Mouse (Mus musculus): Measurements from ENCODE around the gene Fpr3. TPM values are rescaled to one million over a fixed set of nuclear protein-coding genes. Genes with fewer than 3 reads are reported as not detected.
"Not testable (repeated sequence)": the region's sequence is repeated elsewhere in the genome, so short reads cannot be mapped to it uniquely, and the experiment has no call there.

Fpr3 gene
- polyA plus RNA-seq (2015; fragmentation: Nextera tagmentation; extraction: Ambion mirVana): not detected in 2 replicates

DNA sequence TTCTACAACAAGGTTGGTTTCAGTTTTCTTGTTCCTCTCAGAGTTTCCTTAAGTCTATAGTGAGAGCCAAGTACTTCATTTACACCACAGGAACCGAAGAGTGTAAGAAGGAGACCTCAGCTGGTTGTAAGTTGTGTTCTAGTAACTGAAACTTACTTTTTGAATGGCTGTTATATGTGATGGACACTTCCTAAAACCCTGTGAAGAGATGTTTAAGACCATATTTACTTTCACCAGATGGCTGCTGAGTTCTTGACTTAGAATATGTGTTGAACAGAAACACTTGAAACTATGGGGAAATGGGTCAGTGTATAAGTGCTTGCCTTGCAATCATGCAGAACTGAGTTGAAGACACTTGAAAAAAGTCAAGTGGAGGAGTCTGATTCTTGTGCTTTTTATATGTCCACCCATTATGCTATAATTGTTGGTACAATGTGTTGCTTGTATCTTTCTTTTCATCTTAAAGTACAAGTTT lies at the start of gene Fpr3, which contains the start of gene Fpr2:
Gene Fpr3, plus strand, starts transcription at position 79 of the 475 bp plus-strand sequence.
Gene Fpr2, plus strand, starts transcription at position 51 of the 475 bp plus-strand sequence.
- Histone ChIP-seq H3K9ac (no peak within 1 kb of the TSS), H3K4me2 (no peak within 1 kb of the TSS), H3K27ac (no peak within 1 kb of the TSS), H3K27me3 (no peaks in the 10 kb centered on the region), H3K4me1 (replicated peaks) (no peaks in the 10 kb centered on the region), H3K4me3 (no peak within 1 kb of the TSS), H3K9me3 (replicated peaks) (no peaks in the 10 kb centered on the region), H3K36me3 (no peaks in the 10 kb centered on the region)
- WGBS: 50% methylated on average over 1 of the region's 1 CpGs
- no peak for ATAC-seq (replicated peaks; ENCODE audit: insufficient number of reproducible peaks, insufficient read depth, low FRiP score, low read depth)

DNA sequence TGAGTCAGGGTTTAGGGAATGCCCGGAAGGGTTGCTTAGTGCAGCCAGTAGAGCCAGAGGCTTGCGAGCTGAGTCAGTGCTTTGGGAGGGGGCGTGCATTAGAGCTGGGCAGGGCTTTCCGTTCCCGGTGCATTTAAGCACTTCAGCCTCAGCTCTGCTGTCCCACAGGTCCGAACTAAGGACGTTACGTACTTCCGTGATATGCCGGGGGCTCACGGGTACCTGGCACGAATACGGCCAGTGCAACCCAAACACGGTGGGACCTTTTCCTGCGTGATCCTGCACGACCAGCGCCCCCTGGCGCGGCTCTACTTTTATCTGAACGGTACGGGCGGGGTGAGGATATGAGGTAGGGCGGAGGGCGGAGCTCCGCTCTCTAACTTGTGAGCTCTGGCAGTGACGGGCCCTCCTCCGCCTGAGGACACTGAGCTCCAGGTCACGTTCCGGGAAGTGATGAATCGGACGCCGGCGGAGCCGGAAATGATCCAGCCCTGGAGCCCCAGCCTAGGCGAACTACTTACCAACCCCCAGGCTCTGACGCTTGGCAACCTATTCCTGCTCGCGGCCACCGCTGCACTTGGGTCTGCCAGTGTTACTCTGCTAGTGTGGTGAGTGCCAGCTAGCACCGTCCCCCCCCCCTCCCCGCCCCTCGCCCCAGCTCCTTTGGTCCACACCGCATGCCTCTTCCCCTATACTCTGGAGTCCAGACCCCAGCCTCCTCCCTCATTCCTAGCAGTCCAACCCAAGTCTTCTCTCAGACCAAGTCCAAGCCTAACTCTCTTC lies 49.5 kb upstream of the Fpr3 start:
- no peaks in the 10 kb centered on the region for H3K27me3 ChIP-seq
- peaks cover 27% of the 10 kb centered on the region for H3K36me3 ChIP-seq
- under 1% methylated on average over 43 of the region's 43 CpGs for WGBS
- H3K9ac ChIP-seq: peak overlapping the region; percentile 58
- peak overlapping the region; percentile 74 for H3K4me2 ChIP-seq
- ATAC-seq (replicated peaks; ENCODE audit: insufficient number of reproducible peaks, insufficient read depth, low FRiP score, low read depth): peak; percentile 99
- H3K4me3 ChIP-seq: peak overlapping the region; percentile 59
- peak overlapping the region; percentile 90 for H3K27ac ChIP-seq
- peaks cover 52% of the 10 kb centered on the region for H3K4me1 ChIP-seq (replicated peaks)
- H3K9me3 ChIP-seq (replicated peaks): no peaks in the 10 kb centered on the region

DNA sequence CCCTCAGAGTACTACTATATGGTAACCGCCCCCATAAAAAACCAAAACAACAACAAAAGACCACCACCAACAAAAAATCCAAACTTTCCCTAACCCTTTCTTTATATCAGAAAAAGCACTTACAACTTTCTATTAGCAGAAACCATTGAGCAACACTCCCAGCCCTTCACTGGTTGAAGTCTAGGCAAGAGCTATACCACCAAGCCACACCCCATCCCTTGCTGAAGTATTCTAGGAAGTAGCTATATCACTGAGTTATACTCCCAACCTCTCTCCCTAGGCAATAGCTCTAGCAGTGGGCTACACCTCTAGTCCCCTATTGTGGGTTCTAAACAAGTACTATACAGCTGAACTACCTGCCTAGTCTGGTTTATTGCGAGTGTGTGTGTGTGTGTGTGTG lies 48.4 kb upstream of the Fpr3 start:
- peaks cover 27% of the 10 kb centered on the region for H3K36me3 ChIP-seq

DNA sequence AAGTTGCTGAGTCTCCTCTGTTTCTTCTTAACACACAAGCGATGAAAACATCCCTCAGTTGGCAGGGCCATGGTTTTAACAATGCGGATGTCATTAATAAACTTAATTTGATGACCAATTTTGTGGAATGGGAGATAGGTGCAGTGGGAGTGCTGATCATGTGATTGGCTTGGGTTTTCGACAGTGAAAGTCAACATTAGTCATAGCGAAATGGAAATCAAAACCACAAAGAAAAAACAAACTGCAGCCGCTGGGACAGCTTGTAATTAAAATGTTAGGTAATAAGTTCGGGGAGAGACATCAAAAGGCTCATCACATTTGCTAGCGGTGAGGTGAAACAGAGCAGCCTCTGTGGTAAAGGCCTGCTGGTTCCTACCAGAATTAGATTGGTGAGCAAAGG lies 46.9 kb upstream of the Fpr3 start:
- no peaks in the 10 kb centered on the region for H3K27me3 ChIP-seq
- no peaks in the 10 kb centered on the region for H3K9me3 ChIP-seq (replicated peaks)
- H3K36me3 ChIP-seq: peaks cover 22% of the 10 kb centered on the region
- WGBS: 88% methylated on average over 7 of the region's 7 CpGs
- ATAC-seq (replicated peaks; ENCODE audit: insufficient number of reproducible peaks, insufficient read depth, low FRiP score, low read depth): no peak
- peaks cover 29% of the 10 kb centered on the region for H3K4me1 ChIP-seq (replicated peaks)
- H3K4me2 ChIP-seq: no peak overlapping the region
- H3K9ac ChIP-seq: no peak overlapping the region
- H3K4me3 ChIP-seq: no peak overlapping the region
- H3K27ac ChIP-seq: no peak overlapping the region

More for the DNA sequence above, 48.4 kb upstream of the Fpr3 start:
- Histone ChIP-seq H3K4me2 (peak overlapping the region; percentile 74), H3K4me3 (no peak overlapping the region), H3K27ac (no peak overlapping the region), H3K27me3 (no peaks in the 10 kb centered on the region), H3K4me1 (replicated peaks) (peaks cover 43% of the 10 kb centered on the region), H3K9ac (no peak overlapping the region), H3K9me3 (replicated peaks) (no peaks in the 10 kb centered on the region)
- ATAC-seq (replicated peaks; ENCODE audit: insufficient number of reproducible peaks, insufficient read depth, low FRiP score, low read depth): no peak
- 83% methylated on average over 2 of the region's 2 CpGs for WGBS

GRCm38 (mm10) chr17:17843534-17844261 lies 44.0 kb upstream of the Fpr3 start:
- H3K4me3 ChIP-seq: no peak overlapping the region
- 62% methylated on average over 27 of the region's 27 CpGs for WGBS

DNA sequence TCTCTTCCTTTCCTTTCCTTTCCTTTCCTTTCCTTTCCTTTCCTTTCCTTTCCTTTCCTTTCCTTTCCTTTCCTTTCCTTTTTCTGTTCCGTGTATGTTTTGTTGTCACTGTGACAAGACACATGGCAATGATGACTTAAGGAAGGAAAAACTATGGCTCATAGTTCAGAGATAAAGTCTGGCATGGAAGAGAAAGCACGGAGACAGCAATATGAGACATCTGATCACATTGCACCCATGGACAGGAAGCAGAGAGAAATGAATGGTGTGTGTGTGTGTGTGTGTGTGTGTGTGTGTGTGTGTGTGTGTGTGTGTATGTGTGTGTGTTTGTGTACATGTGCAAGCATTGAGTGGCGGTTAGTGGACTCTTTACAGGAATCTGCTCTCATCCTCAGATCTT lies 43.0 kb upstream of the Fpr3 start:
- H3K4me2 ChIP-seq; H3K27ac ChIP-seq; H3K27me3 ChIP-seq; ATAC-seq (replicated peaks; ENCODE audit: insufficient number of reproducible peaks, insufficient read depth, low FRiP score, low read depth); H3K9me3 ChIP-seq (replicated peaks); H3K9ac ChIP-seq; H3K4me1 ChIP-seq (replicated peaks); H3K4me3 ChIP-seq: not testable (repeated sequence)
- 58% methylated on average over 3 of the region's 3 CpGs for WGBS
- H3K36me3 ChIP-seq: peaks cover 15% of the 10 kb centered on the region

More at GRCm38 (mm10) chr17:17843534-17844261, 44.0 kb upstream of the Fpr3 start:
- Histone ChIP-seq H3K4me1 (replicated peaks) (peaks cover 6% of the 10 kb centered on the region), H3K27me3 (no peaks in the 10 kb centered on the region), H3K4me2 (no peak overlapping the region), H3K36me3 (peaks cover 16% of the 10 kb centered on the region), H3K27ac (no peak overlapping the region), H3K9me3 (replicated peaks) (no peaks in the 10 kb centered on the region), H3K9ac (no peak overlapping the region)
- no peak for ATAC-seq (replicated peaks; ENCODE audit: insufficient number of reproducible peaks, insufficient read depth, low FRiP score, low read depth)

DNA sequence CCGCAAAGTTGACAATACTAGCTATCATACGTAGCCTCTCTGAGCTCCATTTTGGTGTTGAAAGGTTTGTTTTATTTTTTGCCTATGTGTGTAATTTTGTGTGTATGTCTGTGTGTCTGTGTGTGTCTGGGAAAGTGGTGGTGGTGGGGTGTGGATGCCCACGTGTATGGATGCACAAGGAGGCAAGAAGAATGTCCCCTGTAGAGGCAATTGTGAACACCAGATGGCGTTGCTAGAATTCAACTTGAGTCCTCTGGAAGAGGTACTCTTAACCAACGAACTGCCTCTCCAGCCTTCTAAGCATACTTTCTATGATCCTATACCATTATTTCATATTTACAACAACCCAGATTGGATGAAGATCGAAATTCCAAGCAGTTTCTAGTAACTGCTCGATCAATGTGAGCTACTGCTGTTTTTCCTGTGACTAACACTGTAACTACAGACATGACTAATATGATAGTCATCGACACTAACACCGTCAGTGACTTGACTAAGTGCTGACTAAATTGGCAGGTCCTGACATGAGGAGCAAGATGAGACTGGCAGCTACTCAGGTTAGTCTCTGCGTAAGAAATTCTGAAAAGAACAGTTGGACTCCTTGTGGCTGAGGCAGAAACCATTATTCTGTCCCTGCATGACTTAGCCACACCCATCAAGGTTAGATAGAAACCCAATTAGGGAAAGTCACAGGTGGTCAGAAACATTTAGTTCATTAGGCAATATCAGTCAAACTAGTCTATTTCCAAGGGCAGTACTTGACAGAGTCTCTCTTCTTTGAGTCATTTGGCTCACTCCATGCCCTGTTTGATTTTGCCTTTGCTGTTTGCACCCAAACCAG lies 42.2 kb upstream of the Fpr3 start:
- ATAC-seq (replicated peaks; ENCODE audit: insufficient number of reproducible peaks, insufficient read depth, low FRiP score, low read depth): no peak
- H3K4me2 ChIP-seq: no peak overlapping the region
- peaks cover 7% of the 10 kb centered on the region for H3K36me3 ChIP-seq

DNA sequence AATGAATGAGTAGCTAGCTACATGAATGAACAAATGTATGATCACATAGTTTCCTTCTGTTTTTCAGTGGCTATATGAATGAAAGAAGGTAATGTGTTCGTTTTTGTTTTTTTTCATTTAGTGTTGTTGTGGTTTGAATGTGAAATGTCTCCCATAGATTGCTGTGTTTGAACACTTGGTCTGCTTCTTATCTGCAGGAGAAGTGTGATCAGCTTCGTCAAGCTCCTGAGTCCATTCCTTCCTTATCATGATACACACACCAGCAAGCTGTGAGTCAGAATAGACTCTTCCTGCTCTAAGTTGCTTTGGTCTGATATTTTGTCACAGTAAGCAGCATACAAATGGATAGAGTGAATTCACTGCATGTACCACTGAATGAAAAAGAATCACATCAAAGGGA lies 38.7 kb upstream of the Fpr3 start:
- WGBS: 57% methylated on average over 2 of the region's 2 CpGs
- Histone ChIP-seq H3K9ac (no peak overlapping the region), H3K27me3 (peaks cover 12% of the 10 kb centered on the region), H3K4me3 (no peak overlapping the region), H3K27ac (no peak overlapping the region), H3K4me1 (replicated peaks) (peaks cover 7% of the 10 kb centered on the region; the same call in 1 of the 2 replicates), H3K9me3 (replicated peaks) (no peaks in the 10 kb centered on the region), H3K4me2 (no peak overlapping the region), H3K36me3 (no peaks in the 10 kb centered on the region)
- no peak for ATAC-seq (replicated peaks; ENCODE audit: insufficient number of reproducible peaks, insufficient read depth, low FRiP score, low read depth)

More for the DNA sequence above, 42.2 kb upstream of the Fpr3 start:
- H3K27ac ChIP-seq: no peak overlapping the region
- no peaks in the 10 kb centered on the region for H3K9me3 ChIP-seq (replicated peaks)
- no peak overlapping the region for H3K4me3 ChIP-seq
- no peak overlapping the region for H3K9ac ChIP-seq
- peaks cover 7% of the 10 kb centered on the region; the same call in 1 of the 2 replicates for H3K4me1 ChIP-seq (replicated peaks)
- 69% methylated on average over 10 of the region's 10 CpGs for WGBS
- H3K27me3 ChIP-seq: peaks cover 10% of the 10 kb centered on the region

GRCm38 (mm10) chr17:17849906-17850712 lies 37.5 kb upstream of the Fpr3 start:
- Histone ChIP-seq H3K27me3 (peaks cover 12% of the 10 kb centered on the region), H3K27ac (no peak overlapping the region), H3K4me1 (replicated peaks) (peaks cover 7% of the 10 kb centered on the region; the same call in 1 of the 2 replicates), H3K4me3 (0 out of 2 replicates have a peak overlapping the region, but pooled peaks have one; percentile 0), H3K4me2 (peak overlapping the region; percentile 24), H3K36me3 (no peaks in the 10 kb centered on the region), H3K9me3 (replicated peaks) (no peaks in the 10 kb centered on the region), H3K9ac (no peak overlapping the region)
- peak; percentile 43; the same call in 1 of the 2 replicates for ATAC-seq (replicated peaks; ENCODE audit: insufficient number of reproducible peaks, insufficient read depth, low FRiP score, low read depth)
- 24% methylated on average over 55 of the region's 55 CpGs for WGBS
